ENCODE assay signal across 9 mouse cellular contexts in the genomic region with DNA sequence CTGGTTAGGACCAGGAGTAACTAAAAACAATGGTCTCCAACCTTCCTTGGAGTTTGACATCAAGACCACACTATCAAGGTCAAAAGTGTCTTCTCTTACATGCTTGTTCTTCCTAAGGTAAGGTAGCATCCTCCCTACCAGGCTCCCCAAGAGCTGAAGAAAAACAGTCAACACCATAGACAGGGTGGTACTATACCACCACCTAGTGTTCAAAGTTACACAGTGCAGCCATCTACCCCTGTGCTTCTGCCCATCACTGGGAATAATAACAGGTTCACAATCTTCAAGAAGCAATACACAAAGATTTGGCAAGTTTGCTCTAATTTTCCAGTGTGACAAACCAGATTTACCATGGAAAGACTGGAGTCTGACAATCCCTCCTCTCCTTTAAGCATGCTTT. TPM values are rescaled to one million over a fixed set of nuclear protein-coding genes. Genes with fewer than 3 reads are reported as not detected.
DNase-seq lines count a peak whose midpoint lies in the region; ATAC-seq and TF ChIP-seq lines count a peak whose summit lies in the region.
"Had no signal": no experiment of that assay in that cellular context is flagged by ENCODE, and none has a peak within 500 bp of the region (broad histone marks: within the 10 kb centered on the region; RNA-seq: fewer than 3 reads in every experiment).

No protein-coding gene starts in this region.

- no peak overlapping the region for H3K4me3 ChIP-seq in limb, embryonic 11.5 days (ENCODE audit: low read depth, low read length)
- no peak overlapping the region for H3K4me3 ChIP-seq in limb, embryonic 10.5 days
- no peak overlapping the region for H3K4me3 ChIP-seq in cortical plate, adult 2 months (ENCODE audit: insufficient read depth, low read length)
- H3K4me3 ChIP-seq in heart, postnatal 0 days (ENCODE audit: low read depth, low read length) = no peak overlapping the region

- ATAC-seq in limb, embryonic 11.5 days (ENCODE audit: insufficient number of reproducible peaks, low FRiP score, low TSS enrichment, low read depth) = no peak
- ATAC-seq in heart, postnatal 0 days (ENCODE audit: insufficient read depth, low read depth) = peak; percentile 63; the same call in 1 of the 2 replicates

- TF ChIP-seq CTCF in cortical plate, adult 2 months (IDR thresholded peaks at IDR 0.05; ENCODE audit: extremely low read depth, insufficient read depth, low read length) = peak; percentile 80
- peak; percentile 97 for TF ChIP-seq CTCF in heart, postnatal 0 days (IDR thresholded peaks at IDR 0.05; ENCODE audit: low read depth)

- H3K9ac ChIP-seq in limb, embryonic 11.5 days (ENCODE audit: low read length) = no peak overlapping the region
- no peak overlapping the region for H3K9ac ChIP-seq in heart, postnatal 0 days (replicated peaks; ENCODE audit: low read depth, low read length)

- DNase-seq in limb, embryonic 11.5 days (ENCODE audit: low spot score) = peak; percentile 54
- DNase-seq in limb, embryonic 10.5 days (ENCODE audit: low spot score) = no peak
- peak; percentile 31 for DNase-seq in T-cell, adult 2 months (ENCODE audit: low spot score)
- DNase-seq in heart, postnatal 0 days (ENCODE audit: low spot score) = peak; percentile 55
- DNase-seq in layer of hippocampus, adult 18-20 months (ENCODE audit: low spot score in 2 of 2) = peak; percentile 20 to 82
- DNase-seq in lung, postnatal 25 days (ENCODE audit: low spot score) = peak; percentile 43
- peak; percentile 27 for DNase-seq in telencephalon, adult 2 months (ENCODE audit: low read depth, low spot score)

- TF ChIP-seq EP300 in heart, postnatal 0 days (IDR thresholded peaks at IDR 0.05; ENCODE audit: low read depth) = no peak

- no peak overlapping the region for H3K4me2 ChIP-seq in limb, embryonic 11.5 days (ENCODE audit: low read depth, severe bottlenecking)
- no peak overlapping the region for H3K4me2 ChIP-seq in heart, postnatal 0 days (ENCODE audit: low read depth, low read length)

- no peak for TF ChIP-seq POLR2A in cortical plate, adult 2 months (IDR thresholded peaks at IDR 0.05; ENCODE audit: extremely low read depth, insufficient read depth, low read length)

- peaks cover 3% of the 10 kb centered on the region; the same call in 1 of the 2 replicates for H3K9me3 ChIP-seq in limb, embryonic 11.5 days (ENCODE audit: control insufficient read depth, low read length)
- no peaks in the 10 kb centered on the region for H3K9me3 ChIP-seq in limb, embryonic 10.5 days (replicated peaks)
- no peaks in the 10 kb centered on the region for H3K9me3 ChIP-seq in heart, postnatal 0 days (replicated peaks; ENCODE audit: control insufficient read depth, low read length)

- no peak overlapping the region for H3K27ac ChIP-seq in limb, embryonic 11.5 days (replicated peaks; ENCODE audit: low read depth, low read length)
- H3K27ac ChIP-seq in limb, embryonic 10.5 days = no peak overlapping the region
- H3K27ac ChIP-seq in cortical plate, adult 2 months (ENCODE audit: insufficient read depth, low read length) = no peak overlapping the region
- no peak overlapping the region for H3K27ac ChIP-seq in heart, postnatal 0 days (ENCODE audit: low read depth)
- H3K27ac ChIP-seq: macrophage had no signal

- H3K4me1 ChIP-seq in limb, embryonic 11.5 days (ENCODE audit: control insufficient read depth, insufficient read depth, low read length) = no peaks in the 10 kb centered on the region
- no peaks in the 10 kb centered on the region for H3K4me1 ChIP-seq in limb, embryonic 10.5 days
- no peaks in the 10 kb centered on the region for H3K4me1 ChIP-seq in cortical plate, adult 2 months (ENCODE audit: control insufficient read depth, insufficient read depth, low read length)
- no peaks in the 10 kb centered on the region for H3K4me1 ChIP-seq in heart, postnatal 0 days (ENCODE audit: control insufficient read depth, insufficient read depth)

- 0 out of 2 replicates have a peak, but pooled peaks cover 3% of the 10 kb centered on the region for H3K36me3 ChIP-seq in limb, embryonic 11.5 days (ENCODE audit: control insufficient read depth, insufficient read depth, low read length)
- peaks cover 33% of the 10 kb centered on the region for H3K36me3 ChIP-seq in limb, embryonic 10.5 days
- peaks cover 42% of the 10 kb centered on the region for H3K36me3 ChIP-seq in heart, postnatal 0 days (replicated peaks; ENCODE audit: control insufficient read depth, insufficient read depth, low read length)

- H3K27me3 ChIP-seq in limb, embryonic 11.5 days (ENCODE audit: control insufficient read depth, insufficient read depth, low read length) = no peaks in the 10 kb centered on the region
- H3K27me3 ChIP-seq in limb, embryonic 10.5 days (ENCODE audit: low read depth, poor library complexity, severe bottlenecking) = no peaks in the 10 kb centered on the region
- no peaks in the 10 kb centered on the region for H3K27me3 ChIP-seq in heart, postnatal 0 days (ENCODE audit: control insufficient read depth, insufficient read depth, low read length)

RNA-seq across cellular contexts. Expression of a gene that starts 15.4 kb away (rescaled TPM):
- polyA plus RNA-seq in limb, embryonic 11.5 days (2014; fragmentation: Nextera tagmentation; extraction: Ambion mirVana) = not detected in 2 replicates
- not detected in 2 replicates for polyA plus RNA-seq in limb, embryonic 10.5 days (2016; fragmentation: Nextera tagmentation; extraction: Ambion mirVana)
- not detected in 2 replicates for polyA plus RNA-seq in cortical plate, adult 2 months (2012; rRNA removed)
- total RNA-seq in heart, postnatal 0 days (2014; rRNA removed; ENCODE audit: low replicate concordance) = not detected in 2 replicates
- polyA plus RNA-seq in heart, postnatal 0 days (2015; fragmentation: Nextera tagmentation; extraction: Ambion mirVana) = not detected in 2 replicates
- not detected for total RNA-seq in layer of hippocampus, adult 18-20 months (2021)
- polyA plus RNA-seq: macrophage had no signal

RNA-seq across cellular contexts. Expression of a gene that starts 47.0 kb away (rescaled TPM):
- 23.7 and 27.2 TPM in 2 replicates for polyA plus RNA-seq in limb, embryonic 11.5 days (2014; fragmentation: Nextera tagmentation; extraction: Ambion mirVana)
- 21.0 and 26.0 TPM in 2 replicates for polyA plus RNA-seq in limb, embryonic 10.5 days (2016; fragmentation: Nextera tagmentation; extraction: Ambion mirVana)
- polyA plus RNA-seq in cortical plate, adult 2 months (2012; rRNA removed) = 37.8 and 42.3 TPM in 2 replicates
- total RNA-seq in heart, postnatal 0 days (2014; rRNA removed; ENCODE audit: low replicate concordance) = 17.5 and 27.9 TPM in 2 replicates
- polyA plus RNA-seq in heart, postnatal 0 days (2015; fragmentation: Nextera tagmentation; extraction: Ambion mirVana) = 26.4 and 27.7 TPM in 2 replicates
- total RNA-seq in layer of hippocampus, adult 18-20 months (2021) = 10 to 100 TPM; 45.7 to 46.9 TPM
